Mouse (Mus musculus): ENCODE measurements at regions not wholly inside any gene's neighbourhood (a gene's known extent, or its start where the extent isn't known, plus 50 kb on each side); places are given as distances from the start of the nearest gene placed in this dataset.
A peak's percentile ranks its signal among the peaks of the same experiment; 100 is the strongest.

DNA sequence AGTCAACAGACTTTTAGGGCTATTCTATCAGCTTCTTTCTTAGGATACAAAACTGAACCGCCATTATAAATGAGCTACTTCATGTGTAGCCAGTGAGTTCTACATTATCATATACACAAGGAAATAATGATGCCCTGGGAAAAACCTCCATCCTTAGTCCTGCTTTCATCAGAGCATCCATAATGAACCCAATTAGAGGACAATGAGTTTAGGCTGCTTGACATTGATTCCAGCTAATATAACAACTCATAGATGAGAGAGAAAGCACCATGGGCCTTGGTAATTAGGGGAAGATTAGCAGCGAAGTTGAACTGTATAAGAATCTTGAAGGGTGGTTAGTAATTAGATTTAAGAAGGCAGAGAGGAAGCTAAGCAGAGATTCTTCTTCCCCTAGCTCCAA, 405.7 kb downstream of the Ipmk start:
- no peak for DNase-seq (ENCODE audit: low read depth, low spot score)

DNA sequence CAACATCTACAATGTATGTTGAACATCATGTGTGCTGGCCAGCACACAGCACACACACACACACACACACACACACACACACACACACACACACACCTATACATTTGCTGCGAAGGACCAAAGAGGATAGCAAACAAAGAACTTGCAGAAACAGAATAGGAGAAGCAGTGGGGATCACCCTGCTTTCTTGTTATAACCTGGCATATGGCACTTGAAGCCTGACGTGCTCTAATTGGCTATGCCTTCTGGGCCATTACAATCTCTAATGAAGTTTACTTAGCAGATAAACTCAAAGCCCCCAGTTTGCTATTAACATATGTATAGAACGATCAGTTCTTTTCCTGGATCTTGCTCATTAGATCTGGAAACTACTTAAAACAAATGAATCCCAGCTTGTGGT, 407.2 kb downstream of the Ipmk start:
- no peak for DNase-seq (ENCODE audit: low read depth, low spot score)

DNA sequence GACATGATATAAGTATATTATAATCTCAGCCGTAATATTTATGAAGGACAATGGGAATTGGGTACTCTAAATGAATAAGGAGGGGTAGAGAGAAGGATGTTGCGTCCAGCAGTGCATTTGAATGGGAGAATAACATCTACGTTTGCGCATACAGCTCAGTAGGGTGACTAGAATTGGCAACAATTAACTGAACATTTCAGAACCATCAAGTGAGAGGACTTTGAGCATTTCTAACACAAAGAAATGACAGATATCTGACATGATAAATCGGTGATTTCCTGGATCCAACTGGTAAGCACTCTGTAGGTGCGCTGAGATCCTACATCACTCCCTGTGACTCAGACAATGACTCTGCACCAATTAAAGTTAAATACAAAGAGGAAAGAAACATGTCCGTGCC, 431.3 kb downstream of the Ipmk start:
- DNase-seq (ENCODE audit: low read depth, low spot score) = no peak

DNA sequence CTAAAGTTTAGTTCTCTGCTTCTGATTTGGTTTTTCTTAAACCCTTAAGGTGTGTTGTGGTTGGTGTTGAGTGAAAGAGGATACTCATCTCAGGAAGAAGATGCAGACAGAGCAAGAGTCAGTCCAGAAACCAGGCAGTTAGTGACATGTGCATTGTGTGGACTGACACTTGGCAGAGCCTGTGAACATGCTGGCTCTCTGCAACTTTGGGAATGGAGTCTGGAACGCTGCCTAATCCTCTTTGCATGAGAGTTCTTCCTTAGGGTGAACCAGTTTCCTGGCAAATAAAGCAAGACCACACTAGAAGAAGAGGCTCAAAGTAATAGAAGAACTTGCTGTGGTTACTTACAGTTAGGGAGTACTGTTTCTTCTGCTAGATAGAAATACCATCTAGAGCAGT, 441.7 kb downstream of the Ipmk start:
- no peak for DNase-seq (ENCODE audit: low read depth, low spot score)

DNA sequence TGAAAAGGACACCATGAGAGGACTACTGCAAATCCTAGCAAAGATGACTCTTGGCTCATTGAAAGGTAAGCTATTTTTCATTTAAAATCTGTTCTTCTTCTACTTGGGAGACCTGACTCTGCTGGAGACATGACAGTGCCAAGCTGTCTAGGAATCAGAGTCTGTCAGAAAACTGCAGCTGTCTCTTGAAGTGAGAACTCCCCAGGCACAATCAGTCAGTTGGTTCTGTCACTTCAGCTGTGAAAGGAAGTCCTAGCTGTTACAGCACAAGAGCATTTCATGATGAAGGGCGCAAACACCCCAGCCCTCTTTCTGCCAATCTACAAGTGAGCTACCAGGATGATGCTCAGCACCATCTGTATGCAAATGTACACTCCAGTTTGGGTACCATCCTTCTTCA, 442.4 kb downstream of the Ipmk start:
- no peak for DNase-seq (ENCODE audit: low read depth, low spot score)

DNA sequence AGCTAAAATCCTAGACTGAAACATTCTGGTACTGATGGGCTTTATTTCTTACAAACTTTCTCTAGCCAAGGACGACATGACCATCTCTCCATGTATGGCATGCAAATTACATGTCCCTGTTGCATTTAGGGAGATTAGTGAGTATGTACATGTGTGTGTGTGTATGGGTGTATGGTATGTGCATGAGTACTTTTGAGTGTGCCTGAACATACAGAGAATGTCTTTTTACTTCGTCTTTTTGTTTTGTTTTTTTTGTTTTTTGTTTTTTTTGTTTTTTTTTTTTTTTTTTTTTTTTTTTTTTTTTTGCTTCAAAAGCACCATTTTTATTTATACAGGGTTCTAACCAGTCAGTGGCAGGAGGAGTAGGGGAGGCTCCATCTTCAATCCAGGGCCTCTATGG, 451.1 kb downstream of the Ipmk start:
- no peak for DNase-seq (ENCODE audit: low read depth, low spot score)

DNA sequence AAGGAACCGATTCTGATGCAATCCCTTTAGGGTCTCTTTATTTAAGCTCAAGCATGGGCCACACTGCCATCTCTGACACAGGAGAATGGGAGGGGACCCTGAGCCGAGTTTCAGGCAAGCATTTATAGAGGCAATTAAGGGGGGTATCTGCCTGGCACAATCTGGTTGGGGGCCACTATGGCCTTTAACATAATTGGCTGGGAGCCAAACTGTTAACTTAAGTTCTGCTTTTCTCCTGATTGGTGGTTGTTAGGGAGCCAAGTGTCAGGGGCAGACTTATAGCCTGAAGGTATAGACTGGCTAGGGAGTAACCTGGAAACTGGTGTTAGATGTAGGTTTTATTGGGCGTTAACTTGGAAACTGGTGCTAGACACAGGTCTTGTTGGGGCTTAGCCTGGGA, 454.9 kb downstream of the Ipmk start:
- no peak for DNase-seq (ENCODE audit: low read depth, low spot score)

DNA sequence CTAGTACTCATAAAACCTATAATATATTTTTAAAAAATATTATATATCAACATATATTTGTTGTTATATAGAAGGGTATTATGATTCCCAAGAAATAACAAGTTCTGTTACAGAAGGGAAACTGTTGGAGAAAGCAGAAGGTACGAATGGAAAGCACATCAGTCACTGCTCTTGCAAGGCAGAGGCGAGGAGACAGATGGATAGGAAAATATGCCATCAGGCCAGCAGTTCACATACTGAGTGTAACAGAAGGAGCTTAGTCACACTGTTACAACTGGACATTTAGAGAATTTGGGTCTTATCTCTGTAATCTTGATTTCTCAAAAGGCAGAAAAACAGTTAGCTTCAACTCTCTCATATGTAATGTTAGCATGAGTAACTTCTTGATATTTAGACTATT, 485.1 kb downstream of the Ipmk start:
- no peak for DNase-seq (ENCODE audit: low read depth, low spot score)

DNA sequence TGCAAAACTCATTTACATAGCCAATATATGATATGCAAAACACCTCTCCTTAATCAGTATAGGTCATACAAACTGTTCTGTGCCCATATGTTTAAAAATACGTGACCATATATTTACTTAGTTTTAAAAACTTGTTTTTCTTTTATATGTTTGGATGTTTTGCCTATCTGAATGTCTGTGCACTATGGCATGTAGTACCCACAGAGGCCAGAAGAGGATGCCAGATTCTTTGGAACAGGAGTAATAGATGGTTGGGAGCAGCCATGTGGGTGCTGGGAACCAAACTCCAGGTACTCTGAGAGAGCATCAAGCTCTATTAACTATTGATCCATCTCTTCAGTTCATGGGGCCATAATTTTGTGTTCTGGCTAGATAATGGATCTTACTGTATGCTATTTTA, 487.5 kb downstream of the Ipmk start:
- no peak for DNase-seq (ENCODE audit: low read depth, low spot score)

DNA sequence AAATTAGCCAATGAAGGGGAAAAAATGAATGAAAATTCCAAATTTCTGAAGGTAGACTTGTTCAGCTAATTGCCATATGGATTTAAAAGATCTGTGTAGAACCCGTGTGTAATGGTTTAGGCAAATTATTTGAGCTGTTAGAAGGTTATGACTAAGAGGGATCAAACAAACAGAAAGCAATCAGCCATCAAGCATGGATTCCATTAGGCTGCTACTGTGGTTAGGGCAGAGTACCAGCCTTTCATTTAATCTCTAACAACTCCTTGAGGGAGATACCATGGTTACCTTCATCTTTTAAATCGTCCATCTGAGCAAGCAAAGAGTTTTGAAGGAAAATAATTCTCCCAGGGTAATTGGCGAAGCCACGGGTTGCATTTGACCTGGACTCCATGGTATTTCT, 509.5 kb downstream of the Ipmk start:
- no peak for DNase-seq (ENCODE audit: low read depth, low spot score)

DNA sequence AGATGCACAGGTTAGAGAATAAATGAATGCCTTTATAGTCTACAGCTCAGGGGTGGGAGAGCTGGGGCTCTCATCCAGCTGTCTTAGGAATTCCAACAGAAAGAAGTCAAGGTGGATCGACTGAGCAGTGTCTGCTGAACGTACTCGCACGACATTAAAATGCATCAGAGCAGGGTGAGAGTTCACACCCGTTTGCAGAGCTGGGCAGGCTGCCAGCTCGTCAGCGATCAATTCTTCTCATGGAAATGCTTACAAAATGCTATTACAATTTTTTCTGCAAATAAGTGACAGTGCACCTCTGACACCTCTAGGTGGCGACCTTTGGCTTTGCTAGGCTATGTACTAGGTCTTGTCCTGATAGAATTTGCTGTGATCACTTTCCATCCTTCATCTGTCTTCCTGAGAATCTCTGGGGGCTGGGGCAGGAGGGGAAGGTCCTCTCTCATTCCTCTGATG, 510.0 kb downstream of the Ipmk start:
- DNase-seq (ENCODE audit: low read depth, low spot score) = peak; percentile 61

DNA sequence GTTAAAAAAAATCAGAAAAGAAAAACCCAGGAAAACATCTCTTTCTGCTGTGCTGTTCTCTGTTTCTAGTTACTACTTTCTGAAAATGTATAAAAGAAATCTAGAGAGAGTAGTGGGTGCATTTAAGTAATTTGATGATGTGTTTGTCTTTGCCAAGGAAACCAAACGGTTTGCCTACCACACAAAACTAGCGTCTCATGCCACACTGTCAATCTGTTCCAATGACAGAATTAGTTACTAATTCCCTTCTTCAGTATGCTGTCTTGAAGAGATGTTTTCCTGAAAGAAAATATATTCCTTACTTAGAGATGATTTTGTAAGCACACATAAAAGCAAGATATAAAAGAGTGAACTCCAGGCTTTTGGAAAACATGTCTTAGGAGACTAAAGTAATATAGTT, 546.2 kb downstream of the Ipmk start:
- no peak for DNase-seq (ENCODE audit: low read depth, low spot score)

DNA sequence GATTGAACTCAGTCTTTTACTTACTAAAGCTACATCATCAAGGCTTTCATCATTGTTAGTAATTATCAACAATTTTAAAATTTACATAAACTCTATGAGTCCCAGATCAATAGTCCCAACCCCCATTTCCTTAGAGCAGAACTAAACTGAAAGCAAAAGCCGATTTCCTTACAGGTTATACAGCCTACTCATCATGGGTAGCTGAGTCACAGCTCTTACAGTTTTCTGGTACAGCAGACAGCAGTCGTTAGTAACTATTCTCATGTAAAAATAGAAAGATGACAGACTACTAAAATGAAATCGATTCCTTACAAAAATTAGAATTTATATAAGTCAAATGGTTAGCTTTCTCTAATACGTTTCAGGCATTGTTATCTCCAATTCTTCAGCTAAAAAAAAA, 557.5 kb downstream of the Ipmk start:
- DNase-seq (ENCODE audit: low read depth, low spot score) = no peak

All from mesoderm, embryonic 11.5 days (tissue).